Mouse (Mus musculus): ENCODE measurements around the gene Gtf2a1. TPM values are rescaled to one million over a fixed set of nuclear protein-coding genes. Genes with fewer than 3 reads are reported as not detected.
"Not testable (repeated sequence)": the region's sequence is repeated elsewhere in the genome, so short reads cannot be mapped to it uniquely, and the experiment has no call there.

The Gtf2a1 gene
- polyA plus RNA-seq, 1 experiment from 2014 or later: 36.1 TPM

- 1% methylated on average over 32 of the region's 32 CpGs for WGBS
Observed at GRCm38 (mm10) chr12:91588176-91588669, 2.1 kb downstream of the Gtf2a1 start.

DNA sequence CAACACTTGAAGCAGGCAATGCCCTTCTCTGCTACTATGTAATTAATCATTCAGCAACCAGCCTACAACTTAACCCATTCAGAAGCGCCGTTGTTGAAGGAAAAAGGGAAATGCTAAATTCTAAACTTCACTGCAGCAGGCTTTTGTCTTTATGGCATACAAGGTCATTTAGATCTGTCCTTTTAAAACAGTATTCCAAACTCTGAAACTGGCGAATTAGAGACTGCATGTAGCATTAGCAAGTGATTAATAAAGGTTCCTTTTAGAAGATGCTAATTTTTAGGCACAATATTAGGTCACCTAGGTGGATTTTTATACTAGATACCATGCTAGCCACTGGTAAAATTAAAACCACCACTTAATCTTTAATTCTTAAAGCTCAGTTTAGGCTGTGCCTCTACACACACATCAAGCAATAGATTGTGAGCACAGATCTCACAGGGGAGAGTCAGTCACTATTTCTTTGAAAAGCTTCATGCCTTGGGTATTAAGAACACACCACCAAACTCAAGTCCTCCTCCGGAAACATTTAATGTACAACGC is 2.7 kb downstream of the Gtf2a1 start:
- 6% methylated on average over 5 of the region's 5 CpGs for WGBS
- Histone ChIP-seq H3K4me1 (ENCODE audit: insufficient read depth) (peaks cover 7% of the 10 kb centered on the region; the same call in 1 of the 2 replicates), H3K27me3 (ENCODE audit: insufficient read depth, low read length) (no peaks in the 10 kb centered on the region), H3K4me2 (peak overlapping the region; percentile 63), H3K9ac (peak overlapping the region; percentile 100), H3K4me3 (ENCODE audit: low read depth, low read length) (peak overlapping the region; percentile 90), H3K27ac (ENCODE audit: low read depth) (peak overlapping the region; percentile 100), H3K36me3 (ENCODE audit: insufficient read depth) (peaks cover 29% of the 10 kb centered on the region), H3K9me3 (ENCODE audit: low read depth, low read length) (no peaks in the 10 kb centered on the region)
- DNase-seq (peak; percentile 41), ATAC-seq (ENCODE audit: insufficient read depth) (no peak)
- no peak for TF ChIP-seq CTCF (IDR thresholded peaks at IDR 0.05; ENCODE audit: low read depth)

More at GRCm38 (mm10) chr12:91588176-91588669, 2.1 kb downstream of the Gtf2a1 start:
- Histone ChIP-seq H3K4me2 (peak overlapping the region; percentile 63), H3K4me1 (ENCODE audit: insufficient read depth) (peaks cover 7% of the 10 kb centered on the region; the same call in 1 of the 2 replicates), H3K36me3 (ENCODE audit: insufficient read depth) (peaks cover 24% of the 10 kb centered on the region), H3K27ac (ENCODE audit: low read depth) (peak overlapping the region; percentile 100), H3K9ac (peak overlapping the region; percentile 100), H3K4me3 (ENCODE audit: low read depth, low read length) (peak overlapping the region; percentile 90), H3K9me3 (ENCODE audit: low read depth, low read length) (no peaks in the 10 kb centered on the region), H3K27me3 (ENCODE audit: insufficient read depth, low read length) (no peaks in the 10 kb centered on the region)
- TF ChIP-seq CTCF (IDR thresholded peaks at IDR 0.05; ENCODE audit: low read depth): no peak
- DNase-seq: peak; percentile 97
- ATAC-seq (ENCODE audit: insufficient read depth): peak; percentile 90

GRCm38 (mm10) chr12:91587077-91587476 is 3.2 kb downstream of the Gtf2a1 start:
- DNase-seq (peak; percentile 9), ATAC-seq (ENCODE audit: insufficient read depth) (no peak)
- WGBS: 30% methylated on average over 3 of the region's 3 CpGs
- TF ChIP-seq CTCF (IDR thresholded peaks at IDR 0.05; ENCODE audit: low read depth): no peak
- Histone ChIP-seq H3K36me3 (ENCODE audit: insufficient read depth) (peaks cover 33% of the 10 kb centered on the region), H3K4me1 (ENCODE audit: insufficient read depth) (peaks cover 7% of the 10 kb centered on the region; the same call in 1 of the 2 replicates), H3K4me2 (peak overlapping the region; percentile 63), H3K4me3 (ENCODE audit: low read depth, low read length) (peak overlapping the region; percentile 90), H3K27ac (ENCODE audit: low read depth) (no peak overlapping the region), H3K9ac (peak overlapping the region; percentile 100), H3K9me3 (ENCODE audit: low read depth, low read length) (no peaks in the 10 kb centered on the region), H3K27me3 (ENCODE audit: insufficient read depth, low read length) (no peaks in the 10 kb centered on the region)

DNA sequence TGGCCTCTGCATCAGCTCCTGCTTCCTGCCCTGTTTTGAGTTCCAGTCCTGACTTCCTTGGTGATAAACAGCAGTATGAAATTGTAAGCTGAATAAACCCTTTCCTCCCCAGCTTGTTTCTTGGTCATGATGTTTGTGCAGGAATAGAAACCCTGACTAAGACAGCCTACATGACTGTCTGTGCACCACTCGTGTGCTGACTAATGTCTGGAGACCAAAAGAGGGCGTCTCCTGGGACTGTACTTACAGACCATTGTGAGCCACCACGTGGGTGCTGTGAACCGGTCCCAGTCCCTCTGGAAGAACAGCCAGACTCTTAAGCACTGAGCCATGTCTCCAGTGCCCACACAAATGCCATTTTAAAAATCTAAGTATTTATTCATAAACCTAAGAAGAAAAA is 4.5 kb downstream of the Gtf2a1 start:
- H3K4me1 ChIP-seq (ENCODE audit: insufficient read depth); H3K4me2 ChIP-seq; H3K9me3 ChIP-seq (ENCODE audit: low read depth, low read length); ATAC-seq (ENCODE audit: insufficient read depth); DNase-seq; H3K9ac ChIP-seq; H3K27me3 ChIP-seq (ENCODE audit: insufficient read depth, low read length); H3K4me3 ChIP-seq (ENCODE audit: low read depth, low read length); H3K27ac ChIP-seq (ENCODE audit: low read depth): not testable (repeated sequence)
- WGBS: 90% methylated on average over 4 of the region's 4 CpGs
- H3K36me3 ChIP-seq (ENCODE audit: insufficient read depth): peaks cover 33% of the 10 kb centered on the region

- Histone ChIP-seq H3K36me3 (ENCODE audit: insufficient read depth) (peaks cover 35% of the 10 kb centered on the region), H3K9ac (no peak overlapping the region), H3K9me3 (ENCODE audit: low read depth, low read length) (no peaks in the 10 kb centered on the region), H3K27me3 (ENCODE audit: insufficient read depth, low read length) (no peaks in the 10 kb centered on the region), H3K4me1 (ENCODE audit: insufficient read depth) (peaks cover 7% of the 10 kb centered on the region; the same call in 1 of the 2 replicates), H3K4me3 (ENCODE audit: low read depth, low read length) (no peak overlapping the region), H3K4me2 (no peak overlapping the region), H3K27ac (ENCODE audit: low read depth) (no peak overlapping the region)
- ATAC-seq (ENCODE audit: insufficient read depth): no peak
- no peak for TF ChIP-seq CTCF (IDR thresholded peaks at IDR 0.05; ENCODE audit: low read depth)
- 86% methylated on average over 3 of the region's 3 CpGs for WGBS
- no peak for DNase-seq
Observed at GRCm38 (mm10) chr12:91585206-91585605, 5.1 kb downstream of the Gtf2a1 start.

DNA sequence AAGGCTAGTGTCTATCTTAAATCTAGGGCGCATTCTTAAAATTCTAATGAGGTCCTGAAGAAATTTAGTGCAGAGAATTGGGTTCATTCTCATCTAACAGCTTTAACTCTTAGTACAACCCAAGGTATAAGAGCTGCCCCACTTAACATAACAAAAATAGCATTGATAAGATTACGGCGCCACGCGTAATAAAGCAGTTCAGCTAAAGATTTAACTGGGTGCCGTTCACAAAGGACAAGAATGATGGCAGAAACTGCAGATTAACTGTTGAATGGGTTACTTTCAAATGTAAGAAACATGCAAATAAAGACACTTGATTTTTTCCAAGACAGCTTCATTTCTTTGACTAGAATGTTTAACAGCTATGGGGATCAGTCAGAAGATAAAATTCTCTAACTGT is 6.9 kb downstream of the Gtf2a1 start:
- no peak for DNase-seq

GRCm38 (mm10) chr12:91582362-91583002 is 7.8 kb downstream of the Gtf2a1 start:
- Histone ChIP-seq H3K4me1 (ENCODE audit: insufficient read depth) (peaks cover 7% of the 10 kb centered on the region; the same call in 1 of the 2 replicates), H3K27ac (ENCODE audit: low read depth) (no peak overlapping the region), H3K4me2 (no peak overlapping the region), H3K9me3 (ENCODE audit: low read depth, low read length) (no peaks in the 10 kb centered on the region), H3K27me3 (ENCODE audit: insufficient read depth, low read length) (no peaks in the 10 kb centered on the region), H3K4me3 (ENCODE audit: low read depth, low read length) (no peak overlapping the region), H3K9ac (no peak overlapping the region), H3K36me3 (ENCODE audit: insufficient read depth) (peaks cover 56% of the 10 kb centered on the region)
- ATAC-seq (ENCODE audit: insufficient read depth) (no peak), DNase-seq (no peak)
- TF ChIP-seq CTCF (IDR thresholded peaks at IDR 0.05; ENCODE audit: low read depth): no peak
- WGBS: 51% methylated on average over 6 of the region's 6 CpGs

More for the DNA sequence above, 6.9 kb downstream of the Gtf2a1 start:
- ATAC-seq (ENCODE audit: insufficient read depth): no peak
- H3K9me3 ChIP-seq (ENCODE audit: low read depth, low read length): no peaks in the 10 kb centered on the region
- no peak overlapping the region for H3K4me3 ChIP-seq (ENCODE audit: low read depth, low read length)
- no peak overlapping the region for H3K27ac ChIP-seq (ENCODE audit: low read depth)
- peaks cover 7% of the 10 kb centered on the region; the same call in 1 of the 2 replicates for H3K4me1 ChIP-seq (ENCODE audit: insufficient read depth)
- no peaks in the 10 kb centered on the region for H3K27me3 ChIP-seq (ENCODE audit: insufficient read depth, low read length)
- H3K9ac ChIP-seq: no peak overlapping the region
- TF ChIP-seq CTCF (IDR thresholded peaks at IDR 0.05; ENCODE audit: low read depth): no peak
- H3K36me3 ChIP-seq (ENCODE audit: insufficient read depth): peaks cover 48% of the 10 kb centered on the region
- no peak overlapping the region for H3K4me2 ChIP-seq
- WGBS: 79% methylated on average over 6 of the region's 6 CpGs
